Mouse (Mus musculus) stomach, postnatal 0 days (tissue): ENCODE data around the gene Arid4b.

Source experiments
- CTCF ChIP-seq: IDR thresholded peaks from 2 replicates; pipeline ENCODE4 v1.5.1; 2016; ENCODE audit warnings: antibody characterized with exemption, low read depth, mild to moderate bottlenecking, moderate library complexity
- EP300 ChIP-seq: optimal IDR thresholded peaks from 2 replicates; pipeline ENCODE3; 2016; ENCODE audit warnings: antibody characterized with exemption

DNA sequence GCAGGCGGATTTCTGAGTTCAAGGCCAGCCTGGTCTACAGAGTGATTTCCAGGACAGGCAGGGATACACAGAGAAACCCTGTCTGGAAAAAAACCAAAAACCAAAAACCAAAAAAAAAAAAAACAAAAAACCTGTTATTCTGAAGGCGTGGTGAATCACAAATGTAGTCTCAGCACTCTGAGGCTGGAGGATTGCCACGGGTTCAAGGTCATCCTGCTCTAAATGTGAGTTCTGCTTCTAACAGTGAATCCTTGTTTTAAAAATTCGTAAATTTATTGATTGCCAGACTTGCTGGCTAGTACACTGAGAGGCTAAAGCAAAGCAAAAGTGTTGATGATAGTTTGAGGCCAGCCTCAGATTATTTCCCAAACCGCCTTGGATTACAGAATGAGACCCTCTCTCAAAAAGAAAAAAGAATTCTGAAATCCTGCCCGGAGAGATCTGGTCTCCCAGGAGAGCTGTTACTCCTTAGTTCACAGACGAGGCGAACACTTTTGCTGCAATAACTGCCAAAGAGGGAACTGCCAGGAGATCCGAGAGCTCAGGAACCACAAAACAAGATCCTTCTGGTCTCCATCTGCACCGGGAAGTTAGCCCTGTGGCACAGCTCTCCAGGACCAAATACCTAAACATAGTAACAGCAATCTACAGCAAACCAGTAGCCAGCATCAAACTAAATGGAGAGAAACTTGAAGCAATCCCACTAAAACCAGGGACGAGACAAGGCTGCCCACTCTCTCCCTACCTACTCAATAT, 27.0 kb upstream of the Arid4b start:
- no peak for TF ChIP-seq CTCF
- no peak for TF ChIP-seq EP300
